Mouse (Mus musculus): ENCODE measurements around the gene Rbfox2.

- no peak for TF ChIP-seq POLR2A (IDR thresholded peaks at IDR 0.05; ENCODE audit: extremely low read depth, insufficient read depth, low read length)
- no peak for TF ChIP-seq CTCF (IDR thresholded peaks at IDR 0.05; ENCODE audit: low read depth, low read length)
Observed at GRCm38 (mm10) chr15:77168781-77169180, 138.0 kb downstream of the Rbfox2 start.

All from liver, adult 2 months (tissue).